Mouse (Mus musculus) hindbrain, embryonic 10.5 days (tissue): ENCODE measurements at regions not wholly inside any gene's neighbourhood (a gene's known extent, or its start where the extent isn't known, plus 50 kb on each side); places are given as distances from the start of the nearest gene placed in this dataset.

Source experiments
- DNase-seq: peaks from one replicate; pipeline ENCODE4 v3.0.0-alpha.2; 2017; ENCODE audit warnings: low spot score
- H3K27ac ChIP-seq: fragments of 300-500 bp; sonication (generic); 2 replicates; pipeline ENCODE4 v1.5.1; 2016; ENCODE audit warnings: mild to moderate bottlenecking, moderate library complexity
- H3K27me3 ChIP-seq: fragments of 300-500 bp; sonication (generic); 2 replicates; pipeline ENCODE4 v1.6.1; 2016; ENCODE audit warnings: mild to moderate bottlenecking; ENCODE audit not compliant: poor library complexity, insufficient read depth, severe bottlenecking
- H3K36me3 ChIP-seq: fragments of 300-500 bp; sonication (generic); 2 replicates; pipeline ENCODE4 v1.6.1; 2016; ENCODE audit warnings: mild to moderate bottlenecking, moderate library complexity
- H3K4me1 ChIP-seq: fragments of 300-500 bp; sonication (generic); replicated peaks from 2 replicates; pipeline ENCODE4 v1.6.1; 2016; ENCODE audit warnings: mild to moderate bottlenecking
- H3K4me3 ChIP-seq: fragments of 300-500 bp; sonication (generic); 2 replicates; pipeline ENCODE4 v1.5.1; 2016; ENCODE audit warnings: mild to moderate bottlenecking, moderate library complexity
- H3K9me3 ChIP-seq: fragments of 300-500 bp; sonication (generic); 2 replicates; pipeline ENCODE4 v1.6.1; 2016; ENCODE audit warnings: mild to moderate bottlenecking, moderate library complexity
- WGBS: fragments of 180-500 bp; shearing (Covaris S2); methylation state at CpG from one replicate; pipeline ENCODE4 v1.1.7; 2016; 5-methylcytosine and 5-hydroxymethylcytosine counted together

- DNase-seq, result no peak
- H3K4me1 ChIP-seq, result peaks cover 12% of the 10 kb centered on the region; the same call in 1 of the 2 replicates
- 73% methylated on average over 9 of the region's 9 CpGs for WGBS
- no peak overlapping the region for H3K27ac ChIP-seq
- H3K27me3 ChIP-seq, result peaks cover 11% of the 10 kb centered on the region; the same call in 1 of the 2 replicates
- H3K9me3 ChIP-seq, result no peaks in the 10 kb centered on the region
- no peaks in the 10 kb centered on the region for H3K36me3 ChIP-seq
- H3K4me3 ChIP-seq, result no peak overlapping the region
Measured at GRCm38 (mm10) chr4:125186246-125186645, 58.6 kb upstream of the Zc3h12a start.

- peaks cover 8% of the 10 kb centered on the region; the same call in 1 of the 2 replicates for H3K4me1 ChIP-seq
- no peaks in the 10 kb centered on the region for H3K9me3 ChIP-seq
- 86% methylated on average over 5 of the region's 5 CpGs for WGBS
Measured at GRCm38 (mm10) chr4:125185076-125185475, 57.4 kb upstream of the Zc3h12a start.

GRCm38 (mm10) chr4:125180947-125181346 lies 53.3 kb upstream of the Zc3h12a start:
- no peaks in the 10 kb centered on the region for H3K27me3 ChIP-seq
- 90% methylated on average over 6 of the region's 6 CpGs for WGBS
- no peaks in the 10 kb centered on the region for H3K9me3 ChIP-seq
- no peak overlapping the region for H3K27ac ChIP-seq
- peaks cover 12% of the 10 kb centered on the region for H3K4me1 ChIP-seq
- no peak for DNase-seq
- no peak overlapping the region for H3K4me3 ChIP-seq
- H3K36me3 ChIP-seq, result no peaks in the 10 kb centered on the region

More at GRCm38 (mm10) chr4:125185076-125185475, 57.4 kb upstream of the Zc3h12a start:
- H3K27ac ChIP-seq, result no peak overlapping the region
- DNase-seq, result no peak
- no peaks in the 10 kb centered on the region for H3K36me3 ChIP-seq
- no peak overlapping the region for H3K4me3 ChIP-seq
- H3K27me3 ChIP-seq, result peaks cover 8% of the 10 kb centered on the region; the same call in 1 of the 2 replicates

GRCm38 (mm10) chr4:125178552-125178951 lies 50.9 kb upstream of the Zc3h12a start:
- 96% methylated on average over 3 of the region's 3 CpGs for WGBS
- Histone ChIP-seq H3K27ac (no peak overlapping the region), H3K9me3 (no peaks in the 10 kb centered on the region), H3K4me3 (no peak overlapping the region), H3K27me3 (no peaks in the 10 kb centered on the region), H3K4me1 (peaks cover 20% of the 10 kb centered on the region), H3K36me3 (no peaks in the 10 kb centered on the region)
- no peak for DNase-seq

GRCm38 (mm10) chr4:125177666-125178065 lies 50.0 kb upstream of the Zc3h12a start:
- H3K27me3 ChIP-seq, result no peaks in the 10 kb centered on the region
- H3K4me3 ChIP-seq, result no peak overlapping the region
- WGBS, result 40% methylated on average over 6 of the region's 6 CpGs
- no peaks in the 10 kb centered on the region for H3K9me3 ChIP-seq
- no peak for DNase-seq
- H3K27ac ChIP-seq, result no peak overlapping the region
- no peaks in the 10 kb centered on the region for H3K36me3 ChIP-seq
- peaks cover 20% of the 10 kb centered on the region for H3K4me1 ChIP-seq
